Mouse (Mus musculus): ENCODE results near the gene Ciapin1.

Ciapin1 gene

GRCm38 (mm10) chr8:94810153-94810552 is 28.0 kb downstream of the Ciapin1 start, which contains the start of gene Ccl17:
TSS of gene Ccl17 (plus strand) at chr8:94810453.
- CTCF ChIA-PET = no interaction called here

- CTCF ChIA-PET = no interaction called here
Measured at GRCm38 (mm10) chr8:94808372-94808771, 29.8 kb downstream of the Ciapin1 start.

- CTCF ChIA-PET = no interaction called here
Measured at GRCm38 (mm10) chr8:94807506-94807905, 30.7 kb downstream of the Ciapin1 start.

- CTCF ChIA-PET = no interaction called here
Measured at GRCm38 (mm10) chr8:94805811-94806210, 32.3 kb downstream of the Ciapin1 start.

- CTCF ChIA-PET = no interaction called here
Measured at GRCm38 (mm10) chr8:94804546-94805340, 33.4 kb downstream of the Ciapin1 start.

- CTCF ChIA-PET = interaction anchor here (0.8 kb wide), 1 partner anchor 15 kb away, joined by 5 read pairs; no protein-coding TSS in a partner anchor
Measured at GRCm38 (mm10) chr8:94803551-94803950, 34.6 kb downstream of the Ciapin1 start.

GRCm38 (mm10) chr8:94802375-94802774 is 35.8 kb downstream of the Ciapin1 start:
- CTCF ChIA-PET = interaction anchor here (0.6 kb wide), 1 partner anchor 253 kb away, joined by 3 read pairs; no protein-coding TSS in a partner anchor

- CTCF ChIA-PET = no interaction called here
Measured at GRCm38 (mm10) chr8:94801293-94802095, 36.7 kb downstream of the Ciapin1 start.

GRCm38 (mm10) chr8:94800278-94800968 is 37.7 kb downstream of the Ciapin1 start:
- CTCF ChIA-PET = no interaction called here

- CTCF ChIA-PET = no interaction called here
Measured at GRCm38 (mm10) chr8:94794782-94795181, 43.4 kb downstream of the Ciapin1 start.

- CTCF ChIA-PET = no interaction called here
Measured at GRCm38 (mm10) chr8:94794368-94794767, 43.8 kb downstream of the Ciapin1 start.

- CTCF ChIA-PET = interaction anchor here (0.5 kb wide), 1 partner anchor 815 kb away, joined by 9 read pairs; no protein-coding TSS in a partner anchor
Measured at GRCm38 (mm10) chr8:94789256-94789955, 48.8 kb downstream of the Ciapin1 start.

- CTCF ChIA-PET = interaction anchor here (0.9 kb wide), 1 partner anchor 16 kb away, joined by 5 read pairs; no protein-coding TSS in a partner anchor
Measured at GRCm38 (mm10) chr8:94787524-94788501, 50.3 kb downstream of the Ciapin1 start.

- CTCF ChIA-PET = interaction anchor here (0.6 to 0.7 kb wide), 2 partner anchors 28 to 126 kb away, joined by 3 read pairs; no protein-coding TSS in a partner anchor
Measured at GRCm38 (mm10) chr8:94785995-94786595, 52.1 kb downstream of the Ciapin1 start.

GRCm38 (mm10) chr8:94785247-94785985 is 52.7 kb downstream of the Ciapin1 start:
- CTCF ChIA-PET = interaction anchor here (0.6 to 0.7 kb wide), 2 partner anchors 29 to 428 kb away, joined by 3 read pairs; no protein-coding TSS in a partner anchor

- CTCF ChIA-PET = no interaction called here
Measured at GRCm38 (mm10) chr8:94783890-94784289, 54.3 kb downstream of the Ciapin1 start.

GRCm38 (mm10) chr8:94781838-94782235 is 56.3 kb downstream of the Ciapin1 start:
- CTCF ChIA-PET = no interaction called here

GRCm38 (mm10) chr8:94781155-94781837 is 56.9 kb downstream of the Ciapin1 start:
- CTCF ChIA-PET = no interaction called here

All from spleen, embryonic (tissue).